Mouse (Mus musculus) lung, postnatal 0 days (tissue): ENCODE measurements around the gene 1700066M21Rik. TPM values are rescaled to one million over a fixed set of nuclear protein-coding genes. Genes with fewer than 3 reads are reported as not detected.

Experiments used
- ATAC-seq: fragments of 200-750 bp; cut with Nextera tagmentation; 2 replicates; pipeline ENCODE4 v1.8.0; 2017; ENCODE audit warnings: moderate library complexity
- DNase-seq: peaks from one replicate; pipeline ENCODE4 v3.0.0-alpha.2; 2016; ENCODE audit warnings: low spot score
- H3K27ac ChIP-seq: fragments of 300-500 bp; sonication (generic); 2 replicates; pipeline ENCODE4 v1.5.1; 2014; ENCODE audit warnings: antibody characterized with exemption, mild to moderate bottlenecking, low read length, mixed read lengths
- H3K27me3 ChIP-seq: fragments of 300-500 bp; sonication (generic); replicated peaks from 2 replicates; pipeline ENCODE4 v1.6.1; 2014; ENCODE audit warnings: low read length, mixed read lengths; ENCODE audit not compliant: insufficient read depth
- H3K36me3 ChIP-seq: fragments of 300-500 bp; sonication (generic); 2 replicates; pipeline ENCODE4 v1.6.1; 2014; ENCODE audit warnings: low read length, mixed read lengths; ENCODE audit not compliant: insufficient read depth
- H3K4me1 ChIP-seq: fragments of 300-500 bp; sonication (generic); 2 replicates; pipeline ENCODE4 v1.6.1; 2014; ENCODE audit warnings: antibody characterized with exemption, low read depth, low read length, mixed read lengths; ENCODE audit not compliant: insufficient read depth
- H3K4me2 ChIP-seq: fragments of 300-500 bp; sonication (generic); replicated peaks from 2 replicates; pipeline ENCODE4 v1.6.1; 2014; ENCODE audit warnings: low read depth, mild to moderate bottlenecking, low read length, moderate library complexity, mixed read lengths
- H3K4me3 ChIP-seq: fragments of 300-500 bp; sonication (generic); 2 replicates; pipeline ENCODE4 v1.5.1; 2014; ENCODE audit warnings: low read depth, low read length
- H3K9ac ChIP-seq: fragments of 300-500 bp; sonication (generic); replicated peaks from 2 replicates; pipeline ENCODE4 v1.6.1; 2014; ENCODE audit warnings: low read depth, mild to moderate bottlenecking
- H3K9me3 ChIP-seq: fragments of 300-500 bp; sonication (generic); 2 replicates; pipeline ENCODE4 v1.6.1; 2016; ENCODE audit warnings: low read length, mixed read lengths
- CTCF ChIP-seq: IDR thresholded peaks from 2 replicates; pipeline ENCODE4 v1.5.1; 2016; ENCODE audit warnings: antibody characterized with exemption, mild to moderate bottlenecking
- EP300 ChIP-seq: IDR thresholded peaks from 2 replicates; pipeline ENCODE4 v1.6.1; 2016; ENCODE audit warnings: antibody characterized with exemption, mild to moderate bottlenecking, control low read depth
- WGBS: fragments of 180-500 bp; shearing (Covaris S2); extraction: QIAGEN DNeasy Blood & Tissue Kit; methylation state at CpG from one replicate; pipeline ENCODE4 v1.1.7; 2014; 5-methylcytosine and 5-hydroxymethylcytosine counted together
- polyA plus RNA-seq: library from polyadenylated mRNA; unstranded; fragments of >200 nt; fragmentation: Nextera tagmentation; extraction: Ambion mirVana; gene quantifications from 2 replicates; pipeline ENCODE4 v1.2.1, GENCODE M21; 2015

The 1700066M21Rik gene
- polyA plus RNA-seq, 1 experiment from 2014 or later: 5.3 TPM

GRCm38 (mm10) chr1:57388402-57389155 lies 11.2 kb downstream of the 1700066M21Rik start:
- H3K4me3 ChIP-seq: no peak overlapping the region
- TF ChIP-seq CTCF (no peak), EP300 (no peak)
- no peak for DNase-seq

GRCm38 (mm10) chr1:57390993-57391790 lies 13.8 kb downstream of the 1700066M21Rik start:
- no peak overlapping the region for H3K27ac ChIP-seq
- H3K9ac ChIP-seq: no peak overlapping the region
- WGBS: 87% methylated on average over 4 of the region's 4 CpGs
- no peaks in the 10 kb centered on the region for H3K27me3 ChIP-seq
- H3K4me2 ChIP-seq: no peak overlapping the region
- no peaks in the 10 kb centered on the region for H3K4me1 ChIP-seq
- no peak overlapping the region for H3K4me3 ChIP-seq
- DNase-seq: no peak
- no peak for ATAC-seq
- no peaks in the 10 kb centered on the region for H3K9me3 ChIP-seq
- TF ChIP-seq EP300 (no peak), CTCF (no peak)
- H3K36me3 ChIP-seq: peaks cover 5% of the 10 kb centered on the region; the same call in 1 of the 2 replicates

More at GRCm38 (mm10) chr1:57388402-57389155, 11.2 kb downstream of the 1700066M21Rik start:
- H3K27ac ChIP-seq: no peak overlapping the region
- no peaks in the 10 kb centered on the region for H3K4me1 ChIP-seq
- H3K36me3 ChIP-seq: peaks cover 3% of the 10 kb centered on the region; the same call in 1 of the 2 replicates
- 88% methylated on average over 8 of the region's 8 CpGs for WGBS
- H3K4me2 ChIP-seq: no peak overlapping the region
- H3K9ac ChIP-seq: no peak overlapping the region
- no peak for ATAC-seq
- H3K27me3 ChIP-seq: no peaks in the 10 kb centered on the region
- H3K9me3 ChIP-seq: no peaks in the 10 kb centered on the region

GRCm38 (mm10) chr1:57392417-57392816 lies 15.0 kb downstream of the 1700066M21Rik start:
- Histone ChIP-seq H3K9ac (no peak overlapping the region), H3K27ac (no peak overlapping the region), H3K9me3 (no peaks in the 10 kb centered on the region), H3K4me2 (no peak overlapping the region), H3K4me1 (no peaks in the 10 kb centered on the region), H3K27me3 (no peaks in the 10 kb centered on the region), H3K4me3 (no peak overlapping the region), H3K36me3 (peaks cover 7% of the 10 kb centered on the region; the same call in 1 of the 2 replicates)
- TF ChIP-seq CTCF (no peak), EP300 (no peak)
- WGBS: 69% methylated on average over 4 of the region's 4 CpGs
- DNase-seq (no peak), ATAC-seq (no peak)

- H3K27me3 ChIP-seq: no peaks in the 10 kb centered on the region
- no peaks in the 10 kb centered on the region for H3K4me1 ChIP-seq
- no peak overlapping the region for H3K4me3 ChIP-seq
- no peak for ATAC-seq
- TF ChIP-seq EP300 (no peak), CTCF (peak; percentile 81)
- no peak overlapping the region for H3K9ac ChIP-seq
- 64% methylated on average over 3 of the region's 3 CpGs for WGBS
- no peak overlapping the region for H3K4me2 ChIP-seq
- H3K27ac ChIP-seq: no peak overlapping the region
- peak; percentile 80 for DNase-seq
- no peaks in the 10 kb centered on the region for H3K9me3 ChIP-seq
- peaks cover 7% of the 10 kb centered on the region; the same call in 1 of the 2 replicates for H3K36me3 ChIP-seq
Observed at GRCm38 (mm10) chr1:57394051-57394450, 16.6 kb downstream of the 1700066M21Rik start.

GRCm38 (mm10) chr1:57400321-57400720 lies 22.9 kb downstream of the 1700066M21Rik start:
- H3K4me3 ChIP-seq: no peak overlapping the region
- 98% methylated on average over 2 of the region's 2 CpGs for WGBS
- H3K9me3 ChIP-seq: no peaks in the 10 kb centered on the region
- H3K4me2 ChIP-seq: no peak overlapping the region
- DNase-seq (no peak), ATAC-seq (no peak)
- no peaks in the 10 kb centered on the region for H3K27me3 ChIP-seq
- no peaks in the 10 kb centered on the region for H3K4me1 ChIP-seq
- H3K27ac ChIP-seq: no peak overlapping the region
- TF ChIP-seq EP300: no peak
- TF ChIP-seq CTCF: no peak
- no peak overlapping the region for H3K9ac ChIP-seq
- H3K36me3 ChIP-seq: peaks cover 4% of the 10 kb centered on the region; the same call in 1 of the 2 replicates

- H3K27ac ChIP-seq: no peak overlapping the region
- H3K9ac ChIP-seq: no peak overlapping the region
- no peak overlapping the region for H3K4me3 ChIP-seq
- ATAC-seq: no peak
- DNase-seq: no peak
- no peaks in the 10 kb centered on the region for H3K4me1 ChIP-seq
- 92% methylated on average over 2 of the region's 2 CpGs for WGBS
- no peak for TF ChIP-seq EP300
- no peak for TF ChIP-seq CTCF
- no peaks in the 10 kb centered on the region for H3K27me3 ChIP-seq
- H3K9me3 ChIP-seq: no peaks in the 10 kb centered on the region
- H3K4me2 ChIP-seq: no peak overlapping the region
- peaks cover 4% of the 10 kb centered on the region; the same call in 1 of the 2 replicates for H3K36me3 ChIP-seq
Observed at GRCm38 (mm10) chr1:57400877-57401276, 23.5 kb downstream of the 1700066M21Rik start.
